26 mouse cellular contexts compared by ENCODE assay signal in genomic region chr2:156191540-156191939, GRCm38 (mm10). TPM values are rescaled to one million over a fixed set of nuclear protein-coding genes. Genes with fewer than 3 reads are reported as not detected.
DNase-seq lines count a peak whose midpoint lies in the region; ATAC-seq and TF ChIP-seq lines count a peak whose summit lies in the region.
"Had no signal": no experiment of that assay in that cellular context is flagged by ENCODE, and none has a peak within 500 bp of the region (broad histone marks: within the 10 kb centered on the region; RNA-seq: fewer than 3 reads in every experiment).

No protein-coding gene starts in this region.

- no peak overlapping the region for H3K9ac ChIP-seq in lung, postnatal 0 days (replicated peaks; ENCODE audit: low read depth)
- H3K9ac ChIP-seq: heart, embryonic 13.5 days; hindbrain, embryonic 15.5 days; limb, embryonic 13.5 days; liver, embryonic 13.5 days; midbrain, embryonic 13.5 days had no signal

- TF ChIP-seq POLR2A in lung, adult 2 months (IDR thresholded peaks at IDR 0.05; ENCODE audit: borderline replicate concordance, extremely low read depth, low read depth, low read length): no peak

- no peak overlapping the region for H3K4me2 ChIP-seq in lung, postnatal 0 days (replicated peaks; ENCODE audit: low read depth, low read length)
- H3K4me2 ChIP-seq: heart, embryonic 13.5 days; hindbrain, embryonic 15.5 days; limb, embryonic 13.5 days; liver, embryonic 13.5 days; midbrain, embryonic 13.5 days had no signal

- TF ChIP-seq EP300 in lung, postnatal 0 days (IDR thresholded peaks at IDR 0.05): no peak

- no peak overlapping the region for H3K4me3 ChIP-seq in gastrocnemius, adult 2 months
- H3K4me3 ChIP-seq in layer of hippocampus, adult 2 months: no peak overlapping the region
- no peak overlapping the region for H3K4me3 ChIP-seq in lung, postnatal 0 days (ENCODE audit: low read depth, low read length)
- no peak overlapping the region for H3K4me3 ChIP-seq in lung, adult 2 months (replicated peaks; ENCODE audit: extremely low read depth, low read depth, low read length)
- H3K4me3 ChIP-seq: erythroblast, embryonic 14.5 days; heart, embryonic 13.5 days; hindbrain, embryonic 10.5 days; hindbrain, embryonic 15.5 days; limb, embryonic 13.5 days; liver, embryonic 13.5 days; midbrain, embryonic 13.5 days had no signal

- DNase-seq in gastrocnemius, adult 2 months: no peak
- DNase-seq in gastrocnemius, postnatal 10 days: no peak
- DNase-seq in layer of hippocampus, adult 2 months (ENCODE audit: low spot score in 2 of 2): no peak
- no peak for DNase-seq in layer of hippocampus, adult 8-10 months (ENCODE audit: low spot score in 2 of 2)
- DNase-seq in lung, postnatal 0 days (ENCODE audit: low spot score): no peak
- DNase-seq in lung, adult 2 months: no peak
- DNase-seq in natural killer cell, adult 2 months (ENCODE audit: low spot score in 2 of 2): no peak
- DNase-seq: adrenal gland, postnatal 14 days; cerebellum, adult 11 months; cerebellum, adult 9-11 months; gastrocnemius, postnatal 25 days; heart, adult 18-20 months; heart, postnatal 10 days; kidney, adult 2 months; kidney, postnatal 10 days; liver, embryonic 13.5 days; right cerebral cortex, postnatal 25 days; spleen, adult 18-20 months; thymus, adult 2 months; thymus, postnatal 36 days had no signal

- WGBS in lung, postnatal 0 days: 78% methylated on average over 2 of the region's 2 CpGs
- 93% methylated on average over 2 of the region's 2 CpGs for WGBS in lung, adult 2 months

- no peaks in the 10 kb centered on the region for H3K9me3 ChIP-seq in lung, postnatal 0 days (ENCODE audit: low read length)
- H3K9me3 ChIP-seq: hindbrain, embryonic 10.5 days; hindbrain, embryonic 15.5 days; limb, embryonic 13.5 days; liver, embryonic 13.5 days; midbrain, embryonic 13.5 days had no signal

- H3K27ac ChIP-seq in gastrocnemius, adult 2 months: no peak overlapping the region
- no peak overlapping the region for H3K27ac ChIP-seq in layer of hippocampus, adult 2 months
- no peak overlapping the region for H3K27ac ChIP-seq in lung, postnatal 0 days (ENCODE audit: low read length)
- H3K27ac ChIP-seq: heart, embryonic 13.5 days; hindbrain, embryonic 10.5 days; hindbrain, embryonic 15.5 days; limb, embryonic 13.5 days; liver, embryonic 13.5 days; midbrain, embryonic 13.5 days had no signal

- intact Hi-C loops in gastrocnemius, adult 2 months (cut with DNase I): no loop called here

- no peak for ATAC-seq in lung, postnatal 0 days
- ATAC-seq: midbrain, embryonic 13.5 days had no signal

- no peaks in the 10 kb centered on the region for H3K36me3 ChIP-seq in lung, postnatal 0 days (ENCODE audit: insufficient read depth, low read length)
- H3K36me3 ChIP-seq: heart, embryonic 13.5 days; hindbrain, embryonic 10.5 days; hindbrain, embryonic 15.5 days; limb, embryonic 13.5 days; liver, embryonic 13.5 days; midbrain, embryonic 13.5 days had no signal

- no peaks in the 10 kb centered on the region for H3K27me3 ChIP-seq in lung, postnatal 0 days (replicated peaks; ENCODE audit: insufficient read depth, low read length)
- H3K27me3 ChIP-seq: heart, embryonic 13.5 days; hindbrain, embryonic 15.5 days; limb, embryonic 13.5 days; liver, embryonic 13.5 days; midbrain, embryonic 13.5 days had no signal

- no peaks in the 10 kb centered on the region for H3K4me1 ChIP-seq in lung, postnatal 0 days (ENCODE audit: insufficient read depth, low read depth, low read length)
- peaks cover 4% of the 10 kb centered on the region; the same call in 1 of the 2 replicates for H3K4me1 ChIP-seq in lung, adult 2 months (ENCODE audit: control insufficient read depth, insufficient read depth, low read length)

- TF ChIP-seq CTCF in gastrocnemius, adult 2 months (IDR thresholded peaks at IDR 0.05): peak; percentile 23; the same call in 1 of the 2 replicates
- TF ChIP-seq CTCF in layer of hippocampus, adult 2 months (conservative IDR thresholded peaks at IDR 0.05): peak; percentile 55
- peak; percentile 23; the same call in 1 of the 2 replicates for TF ChIP-seq CTCF in lung, postnatal 0 days (IDR thresholded peaks at IDR 0.05)
- no peak for TF ChIP-seq CTCF in lung, adult 2 months (IDR thresholded peaks at IDR 0.05; ENCODE audit: insufficient read depth, low read length)

RNA-seq across cellular contexts. Expression of gene Phf20, which starts 4.7 kb away (rescaled TPM):
- total RNA-seq in gastrocnemius, adult 2 months (2021): 10 to 100 TPM; 30.8 to 31.4 TPM
- total RNA-seq in gastrocnemius, postnatal 10 days (2021): 10 to 100 TPM; 25.1 to 27.3 TPM
- total RNA-seq in layer of hippocampus, adult 2 months (2021): 100 to 1,000 TPM; 106 to 116 TPM
- total RNA-seq in layer of hippocampus, adult 8-10 months (2022): 100 to 1,000 TPM in 3 of 4 experiments, 10 to 100 TPM in 1; 98.7 to 122 (median 109) TPM
- polyA plus RNA-seq in lung, postnatal 0 days (2015; fragmentation: Nextera tagmentation; extraction: Ambion mirVana): 44.8 and 47.7 TPM in 2 replicates
- polyA plus RNA-seq in lung, adult 2 months (2012; rRNA removed): 15.8 and 19.9 TPM in 2 replicates

RNA-seq across cellular contexts. Expression of gene Rbm39, which starts 11.5 kb away (rescaled TPM):
- 100 to 1,000 TPM; 119 TPM for total RNA-seq in gastrocnemius, adult 2 months (2021)
- 100 to 1,000 TPM; 139 to 199 TPM for total RNA-seq in gastrocnemius, postnatal 10 days (2021)
- 100 to 1,000 TPM; 346 to 390 TPM for total RNA-seq in layer of hippocampus, adult 2 months (2021)
- 100 to 1,000 TPM; 305 to 360 (median 339) TPM for total RNA-seq in layer of hippocampus, adult 8-10 months (2022)
- polyA plus RNA-seq in lung, postnatal 0 days (2015; fragmentation: Nextera tagmentation; extraction: Ambion mirVana): 654 and 692 TPM in 2 replicates
- polyA plus RNA-seq in lung, adult 2 months (2012; rRNA removed): 65.2 and 81.0 TPM in 2 replicates

RNA-seq across cellular contexts. Expression of gene Nfs1, which starts 47.6 kb away (rescaled TPM):
- 10 to 100 TPM; 75.3 to 83.5 TPM for total RNA-seq in gastrocnemius, adult 2 months (2021)
- 10 to 100 TPM; 48.4 to 55.1 TPM for total RNA-seq in gastrocnemius, postnatal 10 days (2021)
- 10 to 100 TPM; 41.6 to 45.2 TPM for total RNA-seq in layer of hippocampus, adult 2 months (2021)
- total RNA-seq in layer of hippocampus, adult 8-10 months (2022): 10 to 100 TPM; 39.0 to 54.5 (median 44.0) TPM
- polyA plus RNA-seq in lung, postnatal 0 days (2015; fragmentation: Nextera tagmentation; extraction: Ambion mirVana): 33.7 and 34.0 TPM in 2 replicates
- 40.6 and 42.8 TPM in 2 replicates for polyA plus RNA-seq in lung, adult 2 months (2012; rRNA removed)

RNA-seq across cellular contexts. Expression of gene Romo1, which starts 47.7 kb away (rescaled TPM):
- 100 to 1,000 TPM; 187 to 259 TPM for total RNA-seq in gastrocnemius, adult 2 months (2021)
- 100 to 1,000 TPM; 207 to 226 TPM for total RNA-seq in gastrocnemius, postnatal 10 days (2021)
- 100 to 1,000 TPM; 149 to 160 TPM for total RNA-seq in layer of hippocampus, adult 2 months (2021)
- total RNA-seq in layer of hippocampus, adult 8-10 months (2022): 100 to 1,000 TPM in 3 of 4 experiments, 10 to 100 TPM in 1; 99.4 to 184 (median 132) TPM
- polyA plus RNA-seq in lung, postnatal 0 days (2015; fragmentation: Nextera tagmentation; extraction: Ambion mirVana): 316 and 344 TPM in 2 replicates
- 203 and 218 TPM in 2 replicates for polyA plus RNA-seq in lung, adult 2 months (2012; rRNA removed)
